Mouse (Mus musculus) bone marrow, adult 2 months (tissue): ENCODE measurements around the gene Rasgef1c.

ENCODE experiments used
- CTCF ChIP-seq: fragments of 200-500 bp; IDR thresholded peaks from 2 replicates; pipeline ENCODE4 v1.5.1; 2011; ENCODE audit warnings: low read length, control low read depth; ENCODE audit not compliant: control insufficient read depth, insufficient read depth
- POLR2A ChIP-seq: fragments of 200-500 bp; IDR thresholded peaks from 2 replicates; pipeline ENCODE4 v1.6.1; 2011; ENCODE audit warnings: low read depth, mild to moderate bottlenecking, control low read depth, low read length, borderline replicate concordance; ENCODE audit not compliant: control insufficient read depth

GRCm38 (mm10) chr11:49937779-49938178 is 36.1 kb downstream of the Rasgef1c start:
- TF ChIP-seq POLR2A, result no peak
- TF ChIP-seq CTCF, result no peak
